Comparison of ENCODE assay signal across 11 mouse cellular contexts in the genomic region with DNA sequence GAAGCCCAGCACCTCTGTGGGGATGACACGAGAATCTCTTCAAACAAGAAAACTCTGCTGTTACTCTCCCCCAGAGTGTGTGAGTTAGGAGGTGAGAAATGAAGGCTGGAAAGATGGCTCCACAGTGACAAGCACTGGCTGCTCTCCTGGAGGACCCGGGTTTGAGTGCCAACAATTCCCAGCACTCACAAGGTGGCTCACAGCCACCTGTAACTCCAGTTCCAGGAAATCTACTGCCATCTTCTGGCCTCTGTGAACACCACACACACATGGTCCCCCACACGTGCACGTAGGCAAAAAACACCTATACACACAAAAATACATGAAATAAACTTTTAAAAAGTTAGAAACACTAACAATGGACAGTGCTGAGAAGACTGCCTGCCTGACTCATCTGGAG. TPM values are rescaled to one million over a fixed set of nuclear protein-coding genes. Genes with fewer than 3 reads are reported as not detected.
DNase-seq lines count a peak whose midpoint lies in the region; ATAC-seq and TF ChIP-seq lines count a peak whose summit lies in the region.
"Had no signal": no experiment of that assay in that cellular context is flagged by ENCODE, and none has a peak within 500 bp of the region (broad histone marks: within the 10 kb centered on the region; RNA-seq: fewer than 3 reads in every experiment).

No protein-coding gene starts in this region.

- peak overlapping the region; percentile 80 for H3K27ac ChIP-seq in heart, embryonic 13.5 days (replicated peaks)
- no peak overlapping the region for H3K27ac ChIP-seq in stomach, postnatal 0 days (replicated peaks)

- TF ChIP-seq CTCF in stomach, postnatal 0 days (IDR thresholded peaks at IDR 0.05; ENCODE audit: low read depth), result peak; percentile 41

- no peaks in the 10 kb centered on the region for H3K9me3 ChIP-seq in heart, embryonic 13.5 days
- no peaks in the 10 kb centered on the region for H3K9me3 ChIP-seq in megakaryocyte, embryonic 14.5 days
- H3K9me3 ChIP-seq in stomach, postnatal 0 days (ENCODE audit: control insufficient read depth, low read length), result no peaks in the 10 kb centered on the region
- H3K9me3 ChIP-seq: G1E had no signal

- H3K36me3 ChIP-seq in heart, embryonic 13.5 days, result no peaks in the 10 kb centered on the region
- no peaks in the 10 kb centered on the region for H3K36me3 ChIP-seq in megakaryocyte, embryonic 14.5 days (replicated peaks; ENCODE audit: low read length)
- no peaks in the 10 kb centered on the region for H3K36me3 ChIP-seq in stomach, postnatal 0 days (ENCODE audit: control insufficient read depth, insufficient read depth, low read length)
- H3K36me3 ChIP-seq: G1E had no signal

- DNase-seq in heart, adult 18-20 months, result no peak
- no peak for DNase-seq in stomach, postnatal 0 days (ENCODE audit: low spot score)
- no peak for DNase-seq in left cerebral cortex, postnatal 4 days
- DNase-seq: thymus, adult 18-20 months had no signal

- H3K4me3 ChIP-seq in heart, embryonic 13.5 days, result no peak overlapping the region
- H3K4me3 ChIP-seq in megakaryocyte, embryonic 14.5 days (replicated peaks), result peak overlapping the region; percentile 91
- no peak overlapping the region for H3K4me3 ChIP-seq in stomach, postnatal 0 days (ENCODE audit: low read depth, low read length)

- no peak overlapping the region for H3K9ac ChIP-seq in heart, embryonic 13.5 days
- H3K9ac ChIP-seq in stomach, postnatal 0 days (ENCODE audit: low read length), result no peak overlapping the region

- TF ChIP-seq EP300 in stomach, postnatal 0 days (optimal IDR thresholded peaks at IDR 0.05), result no peak

- H3K4me2 ChIP-seq in heart, embryonic 13.5 days, result no peak overlapping the region
- H3K4me2 ChIP-seq in stomach, postnatal 0 days (replicated peaks; ENCODE audit: low read depth), result no peak overlapping the region

- 72% methylated on average over 4 of the region's 4 CpGs for WGBS in heart, embryonic 13.5 days
- 76% methylated on average over 4 of the region's 4 CpGs for WGBS in stomach, postnatal 0 days

- intact Hi-C loops in left cerebral cortex, postnatal 4 days (cut with DNase I), result loop anchor here (5.0 to 10.0 kb wide), 2 partner anchors 56 to 104 kb away; partner anchors contain the start of genes Aup1, Ccdc142, Dqx1 and Gm42688

- ATAC-seq in heart, embryonic 13.5 days (ENCODE audit: extremely low read depth, insufficient number of reproducible peaks, low FRiP score, low TSS enrichment), result no peak
- ATAC-seq in megakaryocyte, adult 5-6 weeks (ENCODE audit: poor library complexity, severe bottlenecking), result no peak
- ATAC-seq in erythroblast, adult 5-6 weeks (replicated peaks; ENCODE audit: low FRiP score, poor library complexity, severe bottlenecking), result peak; percentile 33; the same call in 1 of the 2 replicates
- no peak for ATAC-seq in stomach, postnatal 0 days (ENCODE audit: low FRiP score, low TSS enrichment)
- no peak for ATAC-seq in granulocyte monocyte progenitor cell, adult 5-6 weeks (replicated peaks; ENCODE audit: poor library complexity, severe bottlenecking)
- ATAC-seq: forebrain, embryonic 16.5 days had no signal

- H3K27me3 ChIP-seq in heart, embryonic 13.5 days (replicated peaks), result peaks cover 12% of the 10 kb centered on the region
- no peaks in the 10 kb centered on the region for H3K27me3 ChIP-seq in megakaryocyte, embryonic 14.5 days (replicated peaks)
- no peaks in the 10 kb centered on the region for H3K27me3 ChIP-seq in stomach, postnatal 0 days (ENCODE audit: control insufficient read depth, insufficient read depth, low read length)

- H3K4me1 ChIP-seq in heart, embryonic 13.5 days, result peaks cover 14% of the 10 kb centered on the region
- H3K4me1 ChIP-seq in megakaryocyte, embryonic 14.5 days, result peaks cover 72% of the 10 kb centered on the region
- H3K4me1 ChIP-seq in stomach, postnatal 0 days (replicated peaks; ENCODE audit: control insufficient read depth, insufficient read depth), result no peaks in the 10 kb centered on the region

RNA-seq across cellular contexts. Expression of gene Dok1, which starts 34.9 kb away (rescaled TPM):
- polyA plus RNA-seq in heart, embryonic 13.5 days (2015; fragmentation: Nextera tagmentation; extraction: Ambion mirVana), result 7.6 and 9.3 TPM in 2 replicates
- total RNA-seq in heart, adult 18-20 months (2021), result 1 to 10 TPM; 2.7 to 4.7 TPM
- 159 and 256 TPM in 2 replicates for polyA plus RNA-seq in megakaryocyte, embryonic 14.5 days (2012; ENCODE audit: insufficient read depth, low replicate concordance)
- total RNA-seq in megakaryocyte, adult 5-6 weeks (2015), result 10.2 and 12.3 TPM in 2 replicates
- 23.5 and 26.8 TPM in 2 replicates for total RNA-seq in megakaryocyte, adult 5-6 weeks (2017)
- total RNA-seq in erythroblast, adult 5-6 weeks (2015; ENCODE audit: low replicate concordance), result 11.3 and 19.4 TPM in 2 replicates
- total RNA-seq in erythroblast, adult 5-6 weeks (2017; ENCODE audit: low replicate concordance), result 23.9 and 24.7 TPM in 2 replicates
- polyA plus RNA-seq in stomach, postnatal 0 days (2015; fragmentation: Nextera tagmentation; extraction: Ambion mirVana), result 8.3 TPM in 2 replicates
- 1 to 10 TPM in 1 of 2 experiments, under 1 TPM in 1; 0.76 to 1.7 TPM for total RNA-seq in left cerebral cortex, postnatal 4 days (2021)
- total RNA-seq in granulocyte monocyte progenitor cell, adult 5-6 weeks (2014; fragmentation: Nextera tagmentation), result 18.7 and 25.8 TPM in 2 replicates
- total RNA-seq in granulocyte monocyte progenitor cell, adult 5-6 weeks (2017), result 9.0 and 16.1 TPM in 2 replicates

RNA-seq across cellular contexts. Expression of gene Loxl3, which starts 35.6 kb away (rescaled TPM):
- polyA plus RNA-seq in heart, embryonic 13.5 days (2015; fragmentation: Nextera tagmentation; extraction: Ambion mirVana), result 6.9 and 7.1 TPM in 2 replicates
- total RNA-seq in heart, adult 18-20 months (2021), result 1 to 10 TPM; 1.7 to 2.3 TPM
- 0.40 and 4.2 TPM in 2 replicates for polyA plus RNA-seq in megakaryocyte, embryonic 14.5 days (2012; ENCODE audit: insufficient read depth, low replicate concordance)
- total RNA-seq in megakaryocyte, adult 5-6 weeks (2015), result 0.30 and 0.65 TPM in 2 replicates
- total RNA-seq in megakaryocyte, adult 5-6 weeks (2017), result 0.44 and 1.4 TPM in 2 replicates
- total RNA-seq in erythroblast, adult 5-6 weeks (2015; ENCODE audit: low replicate concordance), result 1.5 and 2.9 TPM in 2 replicates
- total RNA-seq in erythroblast, adult 5-6 weeks (2017; ENCODE audit: low replicate concordance), result 3.2 and 3.6 TPM in 2 replicates
- polyA plus RNA-seq in stomach, postnatal 0 days (2015; fragmentation: Nextera tagmentation; extraction: Ambion mirVana), result 5.5 and 6.1 TPM in 2 replicates
- total RNA-seq in left cerebral cortex, postnatal 4 days (2021), result 1 to 10 TPM; 3.2 to 3.6 TPM
- 9.0 TPM in 1 of 2 replicates, not detected in the other for total RNA-seq in granulocyte monocyte progenitor cell, adult 5-6 weeks (2014; fragmentation: Nextera tagmentation)
- 0.46 and 2.2 TPM in 2 replicates for total RNA-seq in granulocyte monocyte progenitor cell, adult 5-6 weeks (2017)

RNA-seq across cellular contexts. Expression of gene M1ap, which starts 51.6 kb away (rescaled TPM):
- 1.5 and 1.7 TPM in 2 replicates for polyA plus RNA-seq in heart, embryonic 13.5 days (2015; fragmentation: Nextera tagmentation; extraction: Ambion mirVana)
- total RNA-seq in heart, adult 18-20 months (2021), result under 1 TPM in 1 of 2 experiments, not detected in 1; 0.36 TPM
- polyA plus RNA-seq in megakaryocyte, embryonic 14.5 days (2012; ENCODE audit: insufficient read depth, low replicate concordance), result 3.6 and 5.2 TPM in 2 replicates
- total RNA-seq in megakaryocyte, adult 5-6 weeks (2015), result 0.98 and 1.1 TPM in 2 replicates
- total RNA-seq in megakaryocyte, adult 5-6 weeks (2017), result 1.5 and 3.5 TPM in 2 replicates
- 2.7 and 25.6 TPM in 2 replicates for total RNA-seq in erythroblast, adult 5-6 weeks (2015; ENCODE audit: low replicate concordance)
- 8.2 and 16.6 TPM in 2 replicates for total RNA-seq in erythroblast, adult 5-6 weeks (2017; ENCODE audit: low replicate concordance)
- polyA plus RNA-seq in stomach, postnatal 0 days (2015; fragmentation: Nextera tagmentation; extraction: Ambion mirVana), result 0.08 and 0.28 TPM in 2 replicates
- under 1 TPM in 1 of 2 experiments, not detected in 1; 0.44 TPM for total RNA-seq in left cerebral cortex, postnatal 4 days (2021)
- total RNA-seq in granulocyte monocyte progenitor cell, adult 5-6 weeks (2014; fragmentation: Nextera tagmentation), result 2.2 TPM in 1 of 2 replicates, not detected in the other
- 2.7 and 6.3 TPM in 2 replicates for total RNA-seq in granulocyte monocyte progenitor cell, adult 5-6 weeks (2017)
- polyA plus RNA-seq: forebrain, embryonic 16.5 days had no signal

RNA-seq across cellular contexts. Expression of gene Aup1, which starts 56.0 kb away (rescaled TPM):
- polyA plus RNA-seq in heart, embryonic 13.5 days (2015; fragmentation: Nextera tagmentation; extraction: Ambion mirVana), result 120 and 123 TPM in 2 replicates
- total RNA-seq in heart, adult 18-20 months (2021), result 10 to 100 TPM; 76.3 to 77.2 TPM
- 1,695 and 4,915 TPM in 2 replicates for polyA plus RNA-seq in megakaryocyte, embryonic 14.5 days (2012; ENCODE audit: insufficient read depth, low replicate concordance)
- total RNA-seq in megakaryocyte, adult 5-6 weeks (2015), result 156 and 191 TPM in 2 replicates
- total RNA-seq in megakaryocyte, adult 5-6 weeks (2017), result 143 and 168 TPM in 2 replicates
- total RNA-seq in erythroblast, adult 5-6 weeks (2015; ENCODE audit: low replicate concordance), result 197 and 242 TPM in 2 replicates
- total RNA-seq in erythroblast, adult 5-6 weeks (2017; ENCODE audit: low replicate concordance), result 212 and 218 TPM in 2 replicates
- polyA plus RNA-seq in stomach, postnatal 0 days (2015; fragmentation: Nextera tagmentation; extraction: Ambion mirVana), result 135 and 150 TPM in 2 replicates
- total RNA-seq in left cerebral cortex, postnatal 4 days (2021), result 10 to 100 TPM; 94.8 to 98.5 TPM
- total RNA-seq in granulocyte monocyte progenitor cell, adult 5-6 weeks (2014; fragmentation: Nextera tagmentation), result 235 and 242 TPM in 2 replicates
- 120 and 136 TPM in 2 replicates for total RNA-seq in granulocyte monocyte progenitor cell, adult 5-6 weeks (2017)

RNA-seq across cellular contexts. Expression of gene Htra2, which starts 56.7 kb away (rescaled TPM):
- polyA plus RNA-seq in heart, embryonic 13.5 days (2015; fragmentation: Nextera tagmentation; extraction: Ambion mirVana), result 80.2 and 94.2 TPM in 2 replicates
- 10 to 100 TPM; 31.2 to 32.7 TPM for total RNA-seq in heart, adult 18-20 months (2021)
- polyA plus RNA-seq in megakaryocyte, embryonic 14.5 days (2012; ENCODE audit: insufficient read depth, low replicate concordance), result 27.7 and 49.5 TPM in 2 replicates
- 53.9 and 55.6 TPM in 2 replicates for total RNA-seq in megakaryocyte, adult 5-6 weeks (2015)
- 34.1 and 41.4 TPM in 2 replicates for total RNA-seq in megakaryocyte, adult 5-6 weeks (2017)
- 69.4 and 97.8 TPM in 2 replicates for total RNA-seq in erythroblast, adult 5-6 weeks (2015; ENCODE audit: low replicate concordance)
- total RNA-seq in erythroblast, adult 5-6 weeks (2017; ENCODE audit: low replicate concordance), result 41.9 and 57.7 TPM in 2 replicates
- polyA plus RNA-seq in stomach, postnatal 0 days (2015; fragmentation: Nextera tagmentation; extraction: Ambion mirVana), result 31.3 and 35.7 TPM in 2 replicates
- total RNA-seq in left cerebral cortex, postnatal 4 days (2021), result 10 to 100 TPM; 66.1 to 70.5 TPM
- 96.9 and 114 TPM in 2 replicates for total RNA-seq in granulocyte monocyte progenitor cell, adult 5-6 weeks (2014; fragmentation: Nextera tagmentation)
- 66.2 and 81.3 TPM in 2 replicates for total RNA-seq in granulocyte monocyte progenitor cell, adult 5-6 weeks (2017)
